In genomic region chr11:11528760-11529159, GRCm38 (mm10) we compare ENCODE assay signal across 13 mouse cellular contexts.
DNase-seq lines count a peak whose midpoint lies in the region; ATAC-seq and TF ChIP-seq lines count a peak whose summit lies in the region.
"Had no signal": no experiment of that assay in that cellular context is flagged by ENCODE, and none has a peak within 500 bp of the region (broad histone marks: within the 10 kb centered on the region; RNA-seq: fewer than 3 reads in every experiment).

No protein-coding gene starts in this region.

- no peaks in the 10 kb centered on the region for H3K27me3 ChIP-seq in splenic B cell, adult 2 months (ENCODE audit: control insufficient read depth, insufficient read depth, low read length, poor library complexity, severe bottlenecking)
- no peaks in the 10 kb centered on the region for H3K27me3 ChIP-seq in limb, embryonic 10.5 days (ENCODE audit: low read depth, poor library complexity, severe bottlenecking)
- no peaks in the 10 kb centered on the region for H3K27me3 ChIP-seq in heart, adult 2 months (ENCODE audit: control insufficient read depth, insufficient read depth, low read length)
- H3K27me3 ChIP-seq: forebrain, embryonic 12.5 days; limb, embryonic 12.5 days had no signal

- no peak overlapping the region for H3K27ac ChIP-seq in limb, embryonic 10.5 days
- H3K27ac ChIP-seq in heart, adult 2 months, result no peak overlapping the region
- H3K27ac ChIP-seq: forebrain, embryonic 12.5 days; limb, embryonic 12.5 days had no signal

- no peak for TF ChIP-seq EP300 in heart, adult 2 months (IDR thresholded peaks at IDR 0.05; ENCODE audit: insufficient read depth, low read depth, low read length)

- peak; percentile 52 to 58 for DNase-seq in B cell, adult 2 months
- peak; percentile 45 to 61 for DNase-seq in CD8-positive naive resting alpha-beta T cell, adult 2 months (ENCODE audit: low read depth in 2 of 2, low spot score in 2 of 2)
- peak; percentile 70 for DNase-seq in splenic B cell, adult 2 months (ENCODE audit: low read depth, low spot score)
- DNase-seq in limb, embryonic 10.5 days (ENCODE audit: low spot score), result no peak
- no peak for DNase-seq in heart, adult 2 months
- no peak for DNase-seq in lung, postnatal 14 days
- DNase-seq: cerebellum, adult 18-20 months; heart, postnatal 14 days; kidney, postnatal 14 days had no signal

- no peaks in the 10 kb centered on the region for H3K79me2 ChIP-seq in heart, adult 2 months (replicated peaks; ENCODE audit: control insufficient read depth, insufficient read depth, low read length)

- 89% methylated on average over 11 of the region's 11 CpGs for WGBS in limb, embryonic 10.5 days
- 61% methylated on average over 11 of the region's 11 CpGs for WGBS in heart, adult 2 months

- peak; percentile 95 for ATAC-seq in inflammation-experienced regulatory T-cells, adult 6 months
- ATAC-seq: lung, postnatal 0 days had no signal

- no peak for TF ChIP-seq CTCF in heart, adult 2 months (IDR thresholded peaks at IDR 0.05)

- TF ChIP-seq POLR2A in heart, adult 2 months (IDR thresholded peaks at IDR 0.05; ENCODE audit: insufficient read depth, low read depth, low read length), result no peak

- no peaks in the 10 kb centered on the region for H3K9me3 ChIP-seq in limb, embryonic 10.5 days (replicated peaks)
- H3K9me3 ChIP-seq: forebrain, embryonic 12.5 days; limb, embryonic 12.5 days had no signal

- no peak overlapping the region for H3K4me3 ChIP-seq in limb, embryonic 10.5 days
- no peak overlapping the region for H3K4me3 ChIP-seq in heart, adult 2 months
- H3K4me3 ChIP-seq: forebrain, embryonic 12.5 days; limb, embryonic 12.5 days had no signal

- intact Hi-C loops in heart, adult 2 months (cut with DNase I), result no loop called here

- H3K36me3 ChIP-seq in splenic B cell, adult 2 months (ENCODE audit: control insufficient read depth, insufficient read depth, low read length, poor library complexity, severe bottlenecking), result no peaks in the 10 kb centered on the region
- H3K36me3 ChIP-seq in limb, embryonic 10.5 days, result no peaks in the 10 kb centered on the region
- no peaks in the 10 kb centered on the region for H3K36me3 ChIP-seq in heart, adult 2 months (ENCODE audit: control insufficient read depth, insufficient read depth, low read length)
- H3K36me3 ChIP-seq: forebrain, embryonic 12.5 days; limb, embryonic 12.5 days had no signal

- no peak overlapping the region for H3K9ac ChIP-seq in heart, adult 2 months (ENCODE audit: low read depth, low read length)
- H3K9ac ChIP-seq: forebrain, embryonic 12.5 days; limb, embryonic 12.5 days had no signal

- H3K4me1 ChIP-seq in limb, embryonic 10.5 days, result no peaks in the 10 kb centered on the region
- no peaks in the 10 kb centered on the region for H3K4me1 ChIP-seq in heart, adult 2 months (ENCODE audit: control insufficient read depth, insufficient read depth, low read length)
- H3K4me1 ChIP-seq: forebrain, embryonic 12.5 days; limb, embryonic 12.5 days had no signal

Comparison
In these comparisons a context has a peak if more than half of its experiments do, and no peak if none do; other contexts are left out.
1. DNase-seq: peak in B cell, adult 2 months (2 of 2), CD8-positive naive resting alpha-beta T cell, adult 2 months (2 of 2) and splenic B cell, adult 2 months (single experiment); none in limb, embryonic 10.5 days (single experiment), heart, adult 2 months (0 of 2) and lung, postnatal 14 days (single experiment).